Mouse (Mus musculus): ENCODE results near the gene Amph.
"Not testable (repeated sequence)": the region's sequence is repeated elsewhere in the genome, so short reads cannot be mapped to it uniquely, and the experiment has no call there.

The Amph gene

GRCm38 (mm10) chr13:19025091-19025688 is 77.2 kb downstream of the Amph start:
- DNase-seq (ENCODE audit: low read depth, low spot score), result no peak

- DNase-seq (ENCODE audit: low read depth, low spot score), result no peak
Observed at GRCm38 (mm10) chr13:19025906-19026305, 77.9 kb downstream of the Amph start.

GRCm38 (mm10) chr13:19026923-19027322 is 78.9 kb downstream of the Amph start:
- no peak for DNase-seq (ENCODE audit: low read depth, low spot score)

GRCm38 (mm10) chr13:19027766-19028350 is 79.9 kb downstream of the Amph start:
- no peak for DNase-seq (ENCODE audit: low read depth, low spot score)

- peak; percentile 16 for DNase-seq (ENCODE audit: low read depth, low spot score)
Observed at GRCm38 (mm10) chr13:19031916-19032688, 84.1 kb downstream of the Amph start.

GRCm38 (mm10) chr13:19052090-19052489 is 104.1 kb downstream of the Amph start:
- no peak for DNase-seq (ENCODE audit: low read depth, low spot score)

- DNase-seq (ENCODE audit: low read depth, low spot score), result no peak
Observed at GRCm38 (mm10) chr13:19054504-19054903, 106.5 kb downstream of the Amph start.

- DNase-seq (ENCODE audit: low read depth, low spot score), result no peak
Observed at GRCm38 (mm10) chr13:19072261-19072660, 124.3 kb downstream of the Amph start.

GRCm38 (mm10) chr13:19077427-19077826 is 129.4 kb downstream of the Amph start:
- DNase-seq (ENCODE audit: low read depth, low spot score), result no peak

- no peak for DNase-seq (ENCODE audit: low read depth, low spot score)
Observed at GRCm38 (mm10) chr13:19081932-19082331, 133.9 kb downstream of the Amph start.

- no peak for DNase-seq (ENCODE audit: low read depth, low spot score)
Observed at GRCm38 (mm10) chr13:19094571-19094970, 146.6 kb downstream of the Amph start.

GRCm38 (mm10) chr13:19097117-19097516 is 149.1 kb downstream of the Amph start:
- no peak for DNase-seq (ENCODE audit: low read depth, low spot score)

- DNase-seq (ENCODE audit: low read depth, low spot score), result no peak
Observed at GRCm38 (mm10) chr13:19101889-19102402, 153.9 kb downstream of the Amph start.

- peak; percentile 5 for DNase-seq (ENCODE audit: low read depth, low spot score)
Observed at GRCm38 (mm10) chr13:19106418-19106817, 158.4 kb downstream of the Amph start.

- DNase-seq (ENCODE audit: low read depth, low spot score), result no peak
Observed at GRCm38 (mm10) chr13:19109331-19109730, 161.3 kb downstream of the Amph start.

- DNase-seq (ENCODE audit: low read depth, low spot score), result no peak
Observed at GRCm38 (mm10) chr13:19113034-19113922, 165.3 kb downstream of the Amph start.

GRCm38 (mm10) chr13:19114761-19115160 is 166.8 kb downstream of the Amph start:
- DNase-seq (ENCODE audit: low read depth, low spot score), result not testable (repeated sequence)

GRCm38 (mm10) chr13:19126912-19127552 is 179.0 kb downstream of the Amph start:
- no peak for DNase-seq (ENCODE audit: low read depth, low spot score)

- DNase-seq (ENCODE audit: low read depth, low spot score), result peak; percentile 20
Observed at GRCm38 (mm10) chr13:19133833-19134232, 185.8 kb downstream of the Amph start.

- no peak for DNase-seq (ENCODE audit: low read depth, low spot score)
Observed at GRCm38 (mm10) chr13:19137212-19137611, 189.2 kb downstream of the Amph start.

- no peak for DNase-seq (ENCODE audit: low read depth, low spot score)
Observed at GRCm38 (mm10) chr13:19137932-19138331, 189.9 kb downstream of the Amph start.

Measured in retina, postnatal 7 days (tissue).